Mouse (Mus musculus) pancreas, adult 10 weeks (tissue): ENCODE results near the gene Cox7b2. TPM values are rescaled to one million over a fixed set of nuclear protein-coding genes. Genes with fewer than 3 reads are reported as not detected.

ENCODE experiments used
- polyA plus RNA-seq: library from polyadenylated mRNA; stranded (reverse); fragments of 350-450 nt; fragmentation: Illumina TruSeq; extraction: RNeasy Lipid Tissue Mini Kit (QIAGEN cat#74804); gene quantifications from one replicate; pipeline ENCODE4 v1.2.3, GENCODE M21; 2015; ENCODE audit warnings: low read depth, low replicate concordance; ENCODE audit not compliant: insufficient read depth

The Cox7b2 gene
- polyA plus RNA-seq, result not detected

GRCm38 (mm10) chr5:71548079-71548478 lies at the start of gene Cox7b2:
TSS of gene Cox7b2 (minus strand) at chr5:71548205.

Other genes with a start within 250 kb of the Cox7b2 start
- gene Gabrb1, start 109.9 kb upstream of the Cox7b2 start, polyA plus RNA-seq, result not detected
- 3.1 TPM for gene Gabra4, start 110.1 kb upstream of the Cox7b2 start, polyA plus RNA-seq